Mouse (Mus musculus): ENCODE data around the gene Gm10715.
"Not testable (repeated sequence)": the region's sequence is repeated elsewhere in the genome, so short reads cannot be mapped to it uniquely, and the experiment has no call there.

Gene Gm10715

GRCm38 (mm10) chr9:3036577-3036976 lies at the start of gene Gm10715:
Gm10715 (plus strand) TSS chr9:3036877.
- DNase-seq (ENCODE audit: low spot score): not testable (repeated sequence)

- DNase-seq (ENCODE audit: low spot score): not testable (repeated sequence)
Measured at GRCm38 (mm10) chr9:3000445-3000972, 36.2 kb upstream of the Gm10715 start, which contains the start of gene Gm10722. Gm10722 (plus strand) TSS chr9:3000922.

- not testable (repeated sequence) for DNase-seq (ENCODE audit: low spot score)
Measured at GRCm38 (mm10) chr9:3001006-3001405, 35.7 kb upstream of the Gm10715 start.

- DNase-seq (ENCODE audit: low spot score): peak; percentile 21
Measured at GRCm38 (mm10) chr9:3001948-3002659, 34.6 kb upstream of the Gm10715 start.

- not testable (repeated sequence) for DNase-seq (ENCODE audit: low spot score)
Measured at GRCm38 (mm10) chr9:3002794-3003396, 33.8 kb upstream of the Gm10715 start, which contains the start of gene Gm11168. Gm11168 (plus strand) TSS chr9:3003346.

- not testable (repeated sequence) for DNase-seq (ENCODE audit: low spot score)
Measured at GRCm38 (mm10) chr9:3006179-3006578, 30.5 kb upstream of the Gm10715 start.

GRCm38 (mm10) chr9:3006636-3007035 lies 30.0 kb upstream of the Gm10715 start:
- peak; percentile 31 for DNase-seq (ENCODE audit: low spot score)

- not testable (repeated sequence) for DNase-seq (ENCODE audit: low spot score)
Measured at GRCm38 (mm10) chr9:3007272-3007671, 29.4 kb upstream of the Gm10715 start.

- not testable (repeated sequence) for DNase-seq (ENCODE audit: low spot score)
Measured at GRCm38 (mm10) chr9:3009331-3009730, 27.3 kb upstream of the Gm10715 start.

- not testable (repeated sequence) for DNase-seq (ENCODE audit: low spot score)
Measured at GRCm38 (mm10) chr9:3012054-3012621, 24.5 kb upstream of the Gm10715 start.

GRCm38 (mm10) chr9:3012733-3013279 lies 23.9 kb upstream of the Gm10715 start, which contains the start of gene Gm10721:
Gm10721 (plus strand) TSS chr9:3013140.
- not testable (repeated sequence) for DNase-seq (ENCODE audit: low spot score)

GRCm38 (mm10) chr9:3015354-3015753 lies 21.3 kb upstream of the Gm10715 start, which contains the start of gene Gm10720:
Gm10720 (plus strand) TSS chr9:3015654.
- not testable (repeated sequence) for DNase-seq (ENCODE audit: low spot score)

GRCm38 (mm10) chr9:3015896-3016295 lies 20.8 kb upstream of the Gm10715 start:
- DNase-seq (ENCODE audit: low spot score): not testable (repeated sequence)

- not testable (repeated sequence) for DNase-seq (ENCODE audit: low spot score)
Measured at GRCm38 (mm10) chr9:3017108-3017507, 19.6 kb upstream of the Gm10715 start, which contains the start of gene Gm10719. Gm10719 (plus strand) TSS chr9:3017408.

- DNase-seq (ENCODE audit: low spot score): peak; percentile 34
Measured at GRCm38 (mm10) chr9:3018944-3019343, 17.7 kb upstream of the Gm10715 start.

GRCm38 (mm10) chr9:3019835-3020727 lies 16.6 kb upstream of the Gm10715 start:
- not testable (repeated sequence) for DNase-seq (ENCODE audit: low spot score)

GRCm38 (mm10) chr9:3022316-3023008 lies 14.2 kb upstream of the Gm10715 start:
- not testable (repeated sequence) for DNase-seq (ENCODE audit: low spot score)

- not testable (repeated sequence) for DNase-seq (ENCODE audit: low spot score)
Measured at GRCm38 (mm10) chr9:3023312-3023984, 13.2 kb upstream of the Gm10715 start, which contains the start of gene Gm10718. Gm10718 (plus strand) TSS chr9:3023547.

- peak; percentile 22 for DNase-seq (ENCODE audit: low spot score)
Measured at GRCm38 (mm10) chr9:3023985-3024648, 12.6 kb upstream of the Gm10715 start.
